Mouse (Mus musculus): Measurements from ENCODE around the gene Cyp2d12.
"Not testable (repeated sequence)": the region's sequence is repeated elsewhere in the genome, so short reads cannot be mapped to it uniquely, and the experiment has no call there.

DNA sequence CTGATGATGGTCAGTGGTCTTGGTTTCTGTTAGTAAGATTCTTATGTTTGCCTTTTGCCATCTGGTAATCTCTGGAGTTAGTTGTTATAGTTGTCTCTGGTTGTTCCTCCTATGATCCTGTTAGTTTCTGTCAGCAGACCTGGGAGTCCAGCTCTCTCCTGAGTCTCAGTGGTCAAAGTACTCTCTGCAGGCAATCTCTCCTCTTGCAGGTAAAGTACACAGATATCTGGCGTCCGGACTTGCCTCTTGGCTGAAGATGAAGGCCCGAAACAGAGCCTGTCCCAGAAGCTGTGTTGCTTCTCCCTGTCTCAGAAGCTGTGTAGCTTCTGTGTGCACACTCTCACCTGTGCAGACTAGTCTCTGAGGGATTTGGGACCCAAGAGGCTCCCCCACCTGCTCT, 22.2 kb upstream of the Cyp2d12 start:
- not testable (repeated sequence) for TF ChIP-seq ZC3H11A (IDR thresholded peaks at IDR 0.05; ENCODE audit: borderline replicate concordance, low read depth, low read length); MAFK (IDR thresholded peaks at IDR 0.05; ENCODE audit: insufficient read depth, low read depth, low read length)
